Mouse (Mus musculus): ENCODE data around the gene Dmgdh.

GRCm38 (mm10) chr13:93710325-93710724 is 36.1 kb downstream of the Dmgdh start:
- no peak for TF ChIP-seq POLR2A (IDR thresholded peaks at IDR 0.05; ENCODE audit: low read depth, low read length)
- TF ChIP-seq CTCF (IDR thresholded peaks at IDR 0.05; ENCODE audit: extremely low read depth, insufficient read length, insufficient replicate concordance, low read depth, low read length): no peak

Data from small intestine, adult 2 months (tissue).